7 mouse cellular contexts compared by ENCODE assay signal in the genomic region with DNA sequence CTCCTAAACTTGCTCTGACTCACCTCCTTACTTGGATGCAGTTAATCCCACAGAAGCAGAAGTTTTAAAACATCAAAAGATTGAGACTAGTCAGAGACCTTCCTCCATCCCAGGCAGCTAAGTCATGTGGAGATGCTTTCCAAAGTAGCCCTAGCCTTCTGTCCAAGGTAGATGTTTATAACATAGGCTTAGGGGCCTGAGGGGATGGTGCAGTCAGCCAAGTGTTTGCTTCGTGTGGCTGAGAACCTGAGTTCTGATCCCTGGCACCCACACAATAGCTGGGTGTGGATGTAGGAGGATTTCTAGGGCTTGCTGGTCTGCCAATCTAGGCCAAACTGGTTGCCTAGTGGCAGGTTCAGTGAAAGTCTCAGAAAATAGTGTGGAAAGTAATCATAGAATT.
"Had no signal": no experiment of that assay in that cellular context is flagged by ENCODE, and none has a peak within 500 bp of the region (broad histone marks: within the 10 kb centered on the region; RNA-seq: fewer than 3 reads in every experiment).

No protein-coding gene starts in this region.

- DNase-seq: kidney, postnatal 14 days; kidney, postnatal 4 days; left cerebral cortex, postnatal 4 days; liver, postnatal 0 days; lung, embryonic 14.5 days; thymus, adult 18-20 months; thymus, postnatal 36 days had no signal
